Mouse (Mus musculus) lung, postnatal 0 days (tissue): ENCODE results near the gene Myb. TPM values are rescaled to one million over a fixed set of nuclear protein-coding genes. Genes with fewer than 3 reads are reported as not detected.
A peak's percentile ranks its signal among the peaks of the same experiment; 100 is the strongest.
"Not testable (repeated sequence)": the region's sequence is repeated elsewhere in the genome, so short reads cannot be mapped to it uniquely, and the experiment has no call there.

Source experiments
- ATAC-seq: fragments of 200-750 bp; cut with Nextera tagmentation; 2 replicates; pipeline ENCODE4 v1.8.0; 2017; ENCODE audit warnings: moderate library complexity
- DNase-seq: peaks from one replicate; pipeline ENCODE4 v3.0.0-alpha.2; 2016; ENCODE audit warnings: low spot score
- H3K27ac ChIP-seq: fragments of 300-500 bp; sonication (generic); 2 replicates; pipeline ENCODE4 v1.5.1; 2014; ENCODE audit warnings: antibody characterized with exemption, mild to moderate bottlenecking, low read length, mixed read lengths
- H3K27me3 ChIP-seq: fragments of 300-500 bp; sonication (generic); replicated peaks from 2 replicates; pipeline ENCODE4 v1.6.1; 2014; ENCODE audit warnings: low read length, mixed read lengths; ENCODE audit not compliant: insufficient read depth
- H3K36me3 ChIP-seq: fragments of 300-500 bp; sonication (generic); 2 replicates; pipeline ENCODE4 v1.6.1; 2014; ENCODE audit warnings: low read length, mixed read lengths; ENCODE audit not compliant: insufficient read depth
- H3K4me1 ChIP-seq: fragments of 300-500 bp; sonication (generic); 2 replicates; pipeline ENCODE4 v1.6.1; 2014; ENCODE audit warnings: antibody characterized with exemption, low read depth, low read length, mixed read lengths; ENCODE audit not compliant: insufficient read depth
- H3K4me2 ChIP-seq: fragments of 300-500 bp; sonication (generic); replicated peaks from 2 replicates; pipeline ENCODE4 v1.6.1; 2014; ENCODE audit warnings: low read depth, mild to moderate bottlenecking, low read length, moderate library complexity, mixed read lengths
- H3K4me3 ChIP-seq: fragments of 300-500 bp; sonication (generic); 2 replicates; pipeline ENCODE4 v1.5.1; 2014; ENCODE audit warnings: low read depth, low read length
- H3K9ac ChIP-seq: fragments of 300-500 bp; sonication (generic); replicated peaks from 2 replicates; pipeline ENCODE4 v1.6.1; 2014; ENCODE audit warnings: low read depth, mild to moderate bottlenecking
- H3K9me3 ChIP-seq: fragments of 300-500 bp; sonication (generic); 2 replicates; pipeline ENCODE4 v1.6.1; 2016; ENCODE audit warnings: low read length, mixed read lengths
- CTCF ChIP-seq: IDR thresholded peaks from 2 replicates; pipeline ENCODE4 v1.5.1; 2016; ENCODE audit warnings: antibody characterized with exemption, mild to moderate bottlenecking
- EP300 ChIP-seq: IDR thresholded peaks from 2 replicates; pipeline ENCODE4 v1.6.1; 2016; ENCODE audit warnings: antibody characterized with exemption, mild to moderate bottlenecking, control low read depth
- WGBS: fragments of 180-500 bp; shearing (Covaris S2); extraction: QIAGEN DNeasy Blood & Tissue Kit; methylation state at CpG from one replicate; pipeline ENCODE4 v1.1.7; 2014; 5-methylcytosine and 5-hydroxymethylcytosine counted together
- polyA plus RNA-seq: library from polyadenylated mRNA; unstranded; fragments of >200 nt; fragmentation: Nextera tagmentation; extraction: Ambion mirVana; gene quantifications from 2 replicates; pipeline ENCODE4 v1.2.1, GENCODE M21; 2015

Gene Myb
- polyA plus RNA-seq, 1 experiment from 2014 or later = 5.2 TPM

DNA sequence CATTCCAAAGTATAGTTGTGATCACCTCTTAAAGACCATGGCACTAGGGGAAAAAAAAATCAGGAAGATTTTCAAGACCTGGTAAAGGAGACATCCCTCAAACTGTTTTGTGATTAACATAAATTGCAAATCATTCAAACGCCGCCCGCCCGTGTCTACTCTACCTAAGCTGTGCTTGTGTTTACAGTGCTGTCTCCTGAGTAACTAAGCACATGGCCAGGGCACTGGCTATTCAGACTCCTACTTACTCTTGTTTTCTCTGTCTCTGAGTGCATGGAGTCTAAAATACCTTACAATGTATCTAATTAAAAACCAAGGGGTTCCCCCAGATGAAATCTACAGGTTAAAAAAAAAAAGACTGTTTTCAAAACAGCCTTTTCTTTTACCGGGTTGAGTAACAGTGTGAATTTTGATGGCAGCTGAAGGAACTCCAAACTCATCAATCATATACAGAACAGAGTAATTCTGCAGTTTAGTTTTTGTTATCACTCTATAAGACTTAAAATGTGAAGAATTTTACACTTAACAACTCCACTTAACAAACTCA lies 3.8 kb downstream of the Myb start:
- Histone ChIP-seq H3K4me3 (no peak overlapping the region), H3K4me1 (peaks cover 3% of the 10 kb centered on the region; the same call in 1 of the 2 replicates), H3K9me3 (no peaks in the 10 kb centered on the region), H3K27ac (no peak overlapping the region), H3K36me3 (no peaks in the 10 kb centered on the region), H3K4me2 (no peak overlapping the region), H3K27me3 (peaks cover 12% of the 10 kb centered on the region), H3K9ac (no peak overlapping the region)
- DNase-seq (no peak), ATAC-seq (no peak)
- 67% methylated on average over 5 of the region's 5 CpGs for whole genome bisulfite sequencing
- no peak for TF ChIP-seq EP300
- TF ChIP-seq CTCF = no peak

DNA sequence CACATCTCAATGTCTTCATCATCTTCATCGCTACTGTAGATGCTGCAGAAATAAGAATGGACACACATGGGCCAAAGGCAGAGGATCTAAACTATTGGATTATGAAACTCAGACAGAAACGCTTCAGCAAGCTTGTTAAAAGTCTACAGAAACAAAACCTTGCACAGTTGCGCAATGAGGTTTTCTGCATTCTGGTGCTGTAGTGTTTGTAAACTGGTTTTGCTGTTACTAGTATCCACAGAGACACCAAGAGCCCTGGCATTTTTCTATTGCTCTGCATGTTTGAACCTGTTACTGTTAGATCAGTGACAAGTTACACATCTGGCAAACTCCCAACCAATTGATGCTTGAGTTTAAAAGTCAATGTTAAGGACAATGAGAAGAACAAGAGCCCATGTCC lies 4.4 kb downstream of the Myb start:
- TF ChIP-seq CTCF = no peak
- TF ChIP-seq EP300 = no peak
- WGBS = 85% methylated on average over 3 of the region's 3 CpGs
- H3K27me3 ChIP-seq = peaks cover 12% of the 10 kb centered on the region
- no peak overlapping the region for H3K4me3 ChIP-seq
- H3K36me3 ChIP-seq = no peaks in the 10 kb centered on the region
- peaks cover 3% of the 10 kb centered on the region; the same call in 1 of the 2 replicates for H3K4me1 ChIP-seq
- ATAC-seq (0 out of 2 replicates have a peak, but pooled peaks have one; percentile 11), DNase-seq (no peak)
- H3K4me2 ChIP-seq = no peak overlapping the region
- H3K9me3 ChIP-seq = no peaks in the 10 kb centered on the region
- no peak overlapping the region for H3K9ac ChIP-seq
- no peak overlapping the region for H3K27ac ChIP-seq

DNA sequence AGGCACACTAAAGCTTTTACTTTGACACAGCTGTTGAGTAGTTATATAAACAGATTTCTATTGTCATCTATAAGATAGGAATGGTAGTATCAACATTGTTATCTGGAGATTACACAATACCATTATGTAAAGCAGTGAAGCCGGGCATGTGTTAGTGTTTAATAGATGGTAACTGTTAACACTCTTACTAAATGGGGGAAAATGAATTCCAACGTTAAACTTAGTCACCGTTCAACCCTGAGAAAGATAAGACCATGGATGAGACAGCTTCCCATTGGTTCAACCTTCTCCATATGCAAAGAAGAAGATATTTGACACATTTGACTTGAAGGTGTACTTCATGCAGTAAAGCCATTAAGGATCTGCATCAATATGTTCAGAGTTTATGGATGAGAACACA lies 5.9 kb downstream of the Myb start:
- H3K4me1 ChIP-seq = peaks cover under 1% of the 10 kb centered on the region; the same call in 1 of the 2 replicates
- H3K36me3 ChIP-seq = no peaks in the 10 kb centered on the region
- H3K9me3 ChIP-seq = no peaks in the 10 kb centered on the region
- no peak overlapping the region for H3K9ac ChIP-seq
- no peak overlapping the region for H3K4me2 ChIP-seq
- H3K27ac ChIP-seq = no peak overlapping the region
- no peak for TF ChIP-seq CTCF
- TF ChIP-seq EP300 = no peak
- H3K4me3 ChIP-seq = no peak overlapping the region
- ATAC-seq = no peak
- DNase-seq = no peak
- H3K27me3 ChIP-seq = peaks cover 10% of the 10 kb centered on the region
- 36% methylated on average over 3 of the region's 3 CpGs for WGBS

DNA sequence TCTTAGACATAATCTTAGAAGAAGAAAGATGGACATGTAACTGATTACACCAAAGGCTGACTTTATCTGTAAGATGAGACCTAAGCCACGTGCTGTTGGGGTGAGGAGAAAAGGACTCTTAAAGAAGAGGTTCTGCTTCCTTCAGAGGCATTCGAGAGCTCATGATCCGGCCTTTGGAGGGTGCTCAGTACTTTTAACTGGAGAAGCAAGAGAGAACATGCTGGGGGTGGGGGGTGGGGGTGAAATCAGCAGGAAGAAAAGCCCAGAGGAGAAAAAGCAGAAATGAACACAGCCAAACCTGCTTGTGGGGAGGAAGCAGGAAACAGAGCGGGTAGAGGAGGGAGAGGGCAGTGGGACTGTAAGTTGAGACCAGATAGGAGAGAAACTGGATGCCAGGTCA lies 7.4 kb downstream of the Myb start:
- Histone ChIP-seq H3K9me3 (no peaks in the 10 kb centered on the region), H3K4me1 (no peaks in the 10 kb centered on the region), H3K9ac (no peak overlapping the region), H3K4me3 (no peak overlapping the region), H3K27me3 (no peaks in the 10 kb centered on the region; the same call in 1 of the 2 replicates), H3K36me3 (no peaks in the 10 kb centered on the region), H3K27ac (no peak overlapping the region), H3K4me2 (no peak overlapping the region)
- WGBS = 66% methylated on average over 4 of the region's 4 CpGs
- no peak for DNase-seq
- TF ChIP-seq CTCF (no peak), EP300 (no peak)
- no peak for ATAC-seq

DNA sequence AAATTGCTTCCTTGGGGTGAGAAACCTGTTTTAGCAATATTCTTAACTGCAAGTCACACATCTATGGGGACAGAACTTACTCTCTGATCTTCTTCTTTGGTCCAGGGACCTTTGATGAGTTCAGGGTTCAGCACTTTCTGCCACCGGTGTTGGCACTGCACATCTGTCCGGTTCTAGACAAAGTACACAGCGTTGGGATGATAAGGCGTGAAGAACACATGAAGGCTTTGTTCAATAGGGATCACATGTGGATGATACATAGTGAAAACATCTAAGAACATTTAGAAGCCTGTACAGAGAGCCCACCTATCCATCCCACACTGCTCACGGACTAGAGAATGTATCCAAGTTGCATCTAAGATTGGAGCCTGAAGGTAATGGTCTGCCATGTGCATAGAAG lies 8.0 kb downstream of the Myb start:
- H3K4me1 ChIP-seq = no peaks in the 10 kb centered on the region
- DNase-seq (no peak), ATAC-seq (no peak)
- no peak overlapping the region for H3K27ac ChIP-seq
- no peak overlapping the region for H3K9ac ChIP-seq
- no peaks in the 10 kb centered on the region for H3K36me3 ChIP-seq
- 92% methylated on average over 5 of the region's 5 CpGs for WGBS
- no peak overlapping the region for H3K4me3 ChIP-seq
- no peaks in the 10 kb centered on the region; the same call in 1 of the 2 replicates for H3K27me3 ChIP-seq
- no peak for TF ChIP-seq EP300
- TF ChIP-seq CTCF = no peak
- H3K4me2 ChIP-seq = no peak overlapping the region
- H3K9me3 ChIP-seq = no peaks in the 10 kb centered on the region

DNA sequence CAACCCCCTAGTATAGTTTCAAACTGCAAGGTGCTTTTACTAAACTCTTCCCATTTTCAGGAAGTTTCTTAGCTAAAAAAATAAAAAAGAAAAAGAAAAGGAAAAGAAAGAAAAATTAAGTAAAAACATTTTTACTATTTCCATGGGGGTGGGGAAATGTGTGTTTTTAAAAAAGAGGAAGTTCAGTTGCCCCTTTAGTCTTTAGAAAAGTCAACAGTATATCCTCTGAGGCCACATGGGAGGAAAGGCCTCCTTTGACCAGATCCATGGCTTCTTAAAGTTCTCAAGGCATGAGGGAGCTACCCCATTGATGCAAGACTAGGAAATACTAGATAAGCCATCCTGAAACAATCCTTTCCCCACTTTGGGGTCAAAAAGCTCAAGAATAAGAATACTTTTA lies 9.5 kb downstream of the Myb start:
- no peak for DNase-seq
- Histone ChIP-seq H3K27me3 (no peaks in the 10 kb centered on the region), H3K4me3 (no peak overlapping the region), H3K27ac (no peak overlapping the region), H3K9me3 (no peaks in the 10 kb centered on the region), H3K4me2 (no peak overlapping the region), H3K36me3 (no peaks in the 10 kb centered on the region), H3K4me1 (no peaks in the 10 kb centered on the region), H3K9ac (no peak overlapping the region)
- no peak for ATAC-seq
- TF ChIP-seq CTCF = no peak

DNA sequence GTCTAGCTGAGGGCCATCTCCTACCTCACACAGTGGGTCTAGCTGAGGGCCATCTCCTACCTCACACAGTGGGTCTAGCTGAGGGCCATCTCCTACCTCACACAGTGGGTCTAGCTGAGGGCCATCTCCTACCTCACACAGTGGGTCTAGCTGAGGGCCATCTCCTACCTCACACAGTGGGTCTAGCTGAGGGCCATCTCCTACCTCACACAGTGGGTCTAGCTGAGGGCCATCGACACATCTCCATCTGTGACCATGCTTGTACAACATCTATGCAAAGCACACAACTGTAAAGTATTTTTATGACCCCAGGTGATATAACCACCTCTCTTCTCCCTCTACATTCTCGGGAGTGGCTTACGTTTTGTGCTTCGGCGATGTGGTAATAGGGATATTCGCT lies 10.8 kb downstream of the Myb start:
- H3K4me2 ChIP-seq, H3K9ac ChIP-seq, H3K4me3 ChIP-seq, H3K27ac ChIP-seq, ATAC-seq, H3K27me3 ChIP-seq, H3K4me1 ChIP-seq, H3K36me3 ChIP-seq, DNase-seq, H3K9me3 ChIP-seq: not testable (repeated sequence)
- WGBS = 95% methylated on average over 6 of the region's 6 CpGs
